Comparison of ENCODE assay signal across 9 mouse cellular contexts in the genomic region with DNA sequence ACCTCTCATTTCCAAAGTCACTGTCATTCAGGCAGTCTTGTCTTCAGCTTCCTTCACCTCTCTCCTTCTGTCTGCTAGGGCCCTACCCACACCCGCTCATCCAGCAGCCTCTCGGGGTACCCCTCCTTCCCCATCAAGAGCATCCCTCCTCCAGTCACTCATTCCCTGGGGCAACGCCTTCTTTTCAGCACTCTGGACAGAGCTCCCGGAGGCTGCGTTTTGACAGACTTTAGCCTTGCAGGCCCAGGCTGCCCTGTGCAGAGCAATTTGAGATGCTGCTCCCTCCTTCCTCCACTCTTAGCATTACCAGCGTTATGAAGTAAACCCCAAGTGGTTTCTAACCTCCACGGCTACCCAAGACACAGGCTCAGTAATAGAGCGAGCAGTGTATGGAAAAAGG.
DNase-seq lines count a peak whose midpoint lies in the region; ATAC-seq and TF ChIP-seq lines count a peak whose summit lies in the region.
"Had no signal": no experiment of that assay in that cellular context is flagged by ENCODE, and none has a peak within 500 bp of the region (broad histone marks: within the 10 kb centered on the region; RNA-seq: fewer than 3 reads in every experiment).

No protein-coding gene starts in this region.

- no peak overlapping the region for H3K27ac ChIP-seq in heart, postnatal 0 days (ENCODE audit: low read depth)
- H3K27ac ChIP-seq in hindbrain, embryonic 15.5 days (replicated peaks), result peak overlapping the region; percentile 74
- no peak overlapping the region for H3K27ac ChIP-seq in lung, postnatal 0 days (ENCODE audit: low read length)
- H3K27ac ChIP-seq: heart, embryonic 13.5 days had no signal

- no peak for TF ChIP-seq EP300 in heart, postnatal 0 days (IDR thresholded peaks at IDR 0.05; ENCODE audit: low read depth)
- no peak for TF ChIP-seq EP300 in lung, postnatal 0 days (IDR thresholded peaks at IDR 0.05)

- no peaks in the 10 kb centered on the region for H3K4me1 ChIP-seq in heart, postnatal 0 days (ENCODE audit: control insufficient read depth, insufficient read depth)
- H3K4me1 ChIP-seq in hindbrain, embryonic 15.5 days (replicated peaks), result peaks cover 18% of the 10 kb centered on the region
- no peaks in the 10 kb centered on the region for H3K4me1 ChIP-seq in lung, postnatal 0 days (ENCODE audit: insufficient read depth, low read depth, low read length)
- H3K4me1 ChIP-seq: heart, embryonic 13.5 days had no signal

- no peak overlapping the region for H3K4me2 ChIP-seq in heart, postnatal 0 days (ENCODE audit: low read depth, low read length)
- no peak overlapping the region for H3K4me2 ChIP-seq in hindbrain, embryonic 15.5 days
- H3K4me2 ChIP-seq in lung, postnatal 0 days (replicated peaks; ENCODE audit: low read depth, low read length), result no peak overlapping the region
- H3K4me2 ChIP-seq: heart, embryonic 13.5 days had no signal

- peak; percentile 53 for DNase-seq in heart, postnatal 0 days (ENCODE audit: low spot score)
- DNase-seq in heart, adult 8-10 months (ENCODE audit: low spot score), result no peak
- DNase-seq in embryo, embryonic 11 days, result peak; percentile 85
- peak; percentile 72 for DNase-seq in lung, postnatal 0 days (ENCODE audit: low spot score)
- peak; percentile 81 for DNase-seq in retina, postnatal 1 day
- DNase-seq in frontal cortex, postnatal 10 days (ENCODE audit: low spot score in 2 of 2), result no peak
- DNase-seq in spleen, postnatal 4 days (ENCODE audit: low spot score in 2 of 2), result no peak

- ATAC-seq in heart, postnatal 0 days (ENCODE audit: insufficient read depth, low read depth), result peak; percentile 77; the same call in 1 of the 2 replicates
- peak; percentile 49 for ATAC-seq in hindbrain, embryonic 15.5 days (ENCODE audit: low FRiP score, low read depth)
- ATAC-seq in lung, postnatal 0 days, result peak; percentile 63

- H3K36me3 ChIP-seq in heart, postnatal 0 days (replicated peaks; ENCODE audit: control insufficient read depth, insufficient read depth, low read length), result no peaks in the 10 kb centered on the region
- no peaks in the 10 kb centered on the region for H3K36me3 ChIP-seq in hindbrain, embryonic 15.5 days
- H3K36me3 ChIP-seq in lung, postnatal 0 days (ENCODE audit: insufficient read depth, low read length), result no peaks in the 10 kb centered on the region
- H3K36me3 ChIP-seq: heart, embryonic 13.5 days had no signal

- H3K9me3 ChIP-seq in heart, postnatal 0 days (replicated peaks; ENCODE audit: control insufficient read depth, low read length), result no peaks in the 10 kb centered on the region
- no peaks in the 10 kb centered on the region for H3K9me3 ChIP-seq in hindbrain, embryonic 15.5 days
- no peaks in the 10 kb centered on the region for H3K9me3 ChIP-seq in lung, postnatal 0 days (ENCODE audit: low read length)
- H3K9me3 ChIP-seq: heart, embryonic 13.5 days had no signal

- H3K27me3 ChIP-seq in heart, postnatal 0 days (ENCODE audit: control insufficient read depth, insufficient read depth, low read length), result no peaks in the 10 kb centered on the region
- peaks cover 15% of the 10 kb centered on the region; the same call in 1 of the 2 replicates for H3K27me3 ChIP-seq in hindbrain, embryonic 15.5 days
- H3K27me3 ChIP-seq in lung, postnatal 0 days (replicated peaks; ENCODE audit: insufficient read depth, low read length), result 0 out of 2 replicates have a peak, but pooled peaks cover 3% of the 10 kb centered on the region

- H3K9ac ChIP-seq in heart, postnatal 0 days (replicated peaks; ENCODE audit: low read depth, low read length), result no peak overlapping the region
- peak overlapping the region; percentile 10; the same call in 1 of the 2 replicates for H3K9ac ChIP-seq in hindbrain, embryonic 15.5 days
- no peak overlapping the region for H3K9ac ChIP-seq in lung, postnatal 0 days (replicated peaks; ENCODE audit: low read depth)
- H3K9ac ChIP-seq: heart, embryonic 13.5 days had no signal

- no peak for TF ChIP-seq CTCF in heart, postnatal 0 days (IDR thresholded peaks at IDR 0.05; ENCODE audit: low read depth)
- TF ChIP-seq CTCF in lung, postnatal 0 days (IDR thresholded peaks at IDR 0.05), result no peak

- H3K4me3 ChIP-seq in heart, postnatal 0 days (ENCODE audit: low read depth, low read length), result no peak overlapping the region
- no peak overlapping the region for H3K4me3 ChIP-seq in hindbrain, embryonic 15.5 days
- no peak overlapping the region for H3K4me3 ChIP-seq in lung, postnatal 0 days (ENCODE audit: low read depth, low read length)
- H3K4me3 ChIP-seq: heart, embryonic 13.5 days had no signal

- WGBS in heart, postnatal 0 days, result 6% methylated on average over 8 of the region's 8 CpGs
- 12% methylated on average over 8 of the region's 8 CpGs for whole genome bisulfite sequencing in hindbrain, embryonic 15.5 days
- 6% methylated on average over 8 of the region's 8 CpGs for WGBS in lung, postnatal 0 days

Comparison
In these comparisons a context has a peak if more than half of its experiments do, and no peak if none do; other contexts are left out.
1. DNase-seq: peak in heart, postnatal 0 days (single experiment), embryo, embryonic 11 days (single experiment), lung, postnatal 0 days (single experiment) and retina, postnatal 1 day (single experiment); none in heart, adult 8-10 months (single experiment), frontal cortex, postnatal 10 days (0 of 2) and spleen, postnatal 4 days (0 of 2).
2. Peak in every context shown above with its lines, with median percentiles within 50 percentile points of each other: ATAC-seq.